Mouse (Mus musculus) B cell, adult 2 months (primary cell): ENCODE results near the gene Dnmt3a.

Experiments
- DNase-seq, 2 experiments: peaks; one replicate each; pipeline ENCODE4 v3.0.0; 2022

Gene Dnmt3a

GRCm38 (mm10) chr12:3805852-3806251, at the start of gene Dnmt3a:
Dnmt3a (plus strand) TSS chr12:3806007.
- DNase-seq: no peak

GRCm38 (mm10) chr12:3756216-3756615, 49.6 kb upstream of the Dnmt3a start:
- DNase-seq: no peak

GRCm38 (mm10) chr12:3758127-3758526, 47.7 kb upstream of the Dnmt3a start:
- DNase-seq: no peak

DNA sequence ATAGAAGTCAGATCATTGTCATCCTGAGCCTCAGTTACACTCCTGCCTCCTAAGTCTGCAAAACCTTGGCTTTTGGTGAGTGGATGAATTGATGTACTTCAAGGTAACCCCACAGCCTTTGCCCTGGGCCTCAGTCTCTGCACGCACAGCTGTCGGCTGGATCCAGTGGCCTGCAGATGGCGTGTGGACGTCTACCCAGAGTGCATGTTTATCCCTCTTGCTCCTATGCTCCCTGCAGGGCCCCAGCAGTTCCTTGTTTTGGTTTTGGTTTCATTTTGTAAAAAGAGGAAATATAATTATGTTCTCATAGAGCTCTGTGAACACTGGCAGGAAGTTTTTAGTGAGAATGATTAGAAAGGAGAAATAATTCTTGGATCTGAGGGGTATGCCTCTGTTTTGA, 46.4 kb upstream of the Dnmt3a start:
- peak; percentile 69 to 74 for DNase-seq

DNA sequence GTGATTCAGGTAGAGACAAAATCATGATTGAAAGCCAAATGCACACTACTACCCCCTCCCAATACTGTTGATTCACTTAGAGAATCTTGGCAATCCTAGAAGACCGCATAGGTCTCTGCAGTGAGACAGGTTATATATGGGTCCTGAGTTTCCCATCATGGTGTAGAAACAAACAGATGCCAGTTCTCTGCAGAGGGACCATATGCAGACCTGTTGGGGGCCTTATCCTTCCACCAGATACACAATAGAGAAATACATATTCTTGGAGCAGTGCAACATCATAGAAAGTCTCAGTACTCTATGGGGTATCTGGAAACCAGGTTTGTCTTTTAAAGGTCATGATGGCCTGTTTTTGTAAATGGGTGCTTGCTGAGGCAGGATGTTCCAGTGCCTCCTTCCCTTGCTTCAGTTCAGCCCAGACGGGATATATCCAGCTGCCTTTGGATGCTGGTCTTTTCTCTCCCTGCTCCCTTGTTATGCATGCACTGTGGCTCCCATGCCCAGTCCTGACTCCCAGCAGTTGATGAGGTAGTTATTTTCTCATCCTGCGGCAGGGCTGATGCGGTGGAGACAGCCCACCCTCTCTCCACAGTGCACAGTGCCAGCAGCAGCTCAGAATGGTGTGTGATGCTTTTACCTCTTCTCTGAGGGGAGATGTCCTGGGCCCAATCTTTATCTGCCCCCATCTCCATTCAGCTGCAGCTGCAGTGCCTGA, 44.8 kb upstream of the Dnmt3a start:
- no peak for DNase-seq

- DNase-seq: no peak
These were observed 44.1 kb upstream of the Dnmt3a start for GRCm38 (mm10) chr12:3761591-3762295.

- no peak for DNase-seq
These were observed 41.5 kb upstream of the Dnmt3a start for GRCm38 (mm10) chr12:3764191-3764804.

- no peak for DNase-seq
These were observed 38.4 kb upstream of the Dnmt3a start for GRCm38 (mm10) chr12:3767360-3767759.

- no peak for DNase-seq
These were observed 37.4 kb upstream of the Dnmt3a start for GRCm38 (mm10) chr12:3768391-3768790.

GRCm38 (mm10) chr12:3770546-3770945, 35.3 kb upstream of the Dnmt3a start:
- DNase-seq: no peak

DNA sequence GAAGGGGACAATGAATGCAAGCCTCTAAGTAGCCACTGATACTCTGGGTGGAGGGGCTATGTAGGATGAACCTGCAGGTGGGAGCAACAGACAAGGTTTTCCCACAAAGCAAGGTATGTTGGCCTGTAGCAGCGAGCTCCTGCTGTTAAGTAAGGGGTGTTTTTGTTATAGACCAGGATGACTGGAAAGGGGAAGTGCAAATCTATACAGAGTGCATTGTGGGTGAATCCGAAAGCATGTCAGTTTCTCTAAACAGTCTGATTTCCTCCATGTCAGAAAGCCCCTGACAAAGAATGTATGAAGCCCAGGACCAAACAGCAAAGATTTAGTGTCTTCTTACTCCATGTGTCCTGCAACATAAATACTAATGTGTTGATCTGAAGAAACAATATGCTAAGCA, 34.7 kb upstream of the Dnmt3a start:
- DNase-seq: peak; percentile 37 to 41

GRCm38 (mm10) chr12:3773643-3774042, 32.2 kb upstream of the Dnmt3a start:
- DNase-seq: no peak

DNA sequence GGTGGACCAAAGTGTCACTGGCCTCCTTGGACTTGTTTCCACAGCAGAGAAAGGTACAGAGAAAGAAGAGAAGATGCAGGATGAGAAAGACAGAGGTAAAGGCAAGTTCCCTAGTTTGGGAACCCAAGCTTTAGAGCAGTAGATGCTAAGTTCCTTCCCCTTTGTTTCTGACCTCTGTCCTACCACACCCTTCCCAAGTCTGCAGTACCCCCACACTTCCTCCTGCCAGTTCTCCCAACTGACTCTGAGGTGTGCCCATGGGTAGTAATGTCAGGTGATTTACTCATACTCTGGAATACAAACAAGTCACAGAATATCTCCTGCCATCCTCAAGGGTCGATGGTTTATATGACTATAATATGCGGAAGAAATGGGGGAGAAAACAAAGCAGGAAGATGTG, 29.8 kb upstream of the Dnmt3a start:
- no peak for DNase-seq

DNA sequence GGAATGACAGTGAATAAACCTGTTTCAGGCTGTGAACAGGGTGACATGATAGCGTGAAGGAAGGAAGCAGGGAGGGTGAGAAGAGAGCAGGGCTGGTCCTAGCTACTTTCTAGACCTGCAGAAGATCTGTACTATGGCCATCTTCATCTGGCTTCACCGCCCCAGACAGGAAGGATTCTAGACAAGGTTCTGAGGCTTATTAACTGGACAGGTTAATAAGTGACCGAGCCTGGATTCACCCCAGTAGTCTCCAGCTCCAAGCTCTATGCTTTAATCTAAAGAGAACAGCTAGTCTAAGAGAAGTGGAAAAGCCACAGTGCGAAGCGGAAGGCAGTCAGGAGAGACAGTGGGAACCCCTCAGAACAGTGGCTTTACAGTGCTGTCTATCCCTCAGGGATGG, 28.1 kb upstream of the Dnmt3a start:
- no peak for DNase-seq

- DNase-seq: no peak
These were observed 27.5 kb upstream of the Dnmt3a start for GRCm38 (mm10) chr12:3778286-3778685.

GRCm38 (mm10) chr12:3779639-3780038, 26.2 kb upstream of the Dnmt3a start:
- DNase-seq: no peak

GRCm38 (mm10) chr12:3780405-3780891, 25.4 kb upstream of the Dnmt3a start:
- DNase-seq: peak; percentile 63 to 64

DNA sequence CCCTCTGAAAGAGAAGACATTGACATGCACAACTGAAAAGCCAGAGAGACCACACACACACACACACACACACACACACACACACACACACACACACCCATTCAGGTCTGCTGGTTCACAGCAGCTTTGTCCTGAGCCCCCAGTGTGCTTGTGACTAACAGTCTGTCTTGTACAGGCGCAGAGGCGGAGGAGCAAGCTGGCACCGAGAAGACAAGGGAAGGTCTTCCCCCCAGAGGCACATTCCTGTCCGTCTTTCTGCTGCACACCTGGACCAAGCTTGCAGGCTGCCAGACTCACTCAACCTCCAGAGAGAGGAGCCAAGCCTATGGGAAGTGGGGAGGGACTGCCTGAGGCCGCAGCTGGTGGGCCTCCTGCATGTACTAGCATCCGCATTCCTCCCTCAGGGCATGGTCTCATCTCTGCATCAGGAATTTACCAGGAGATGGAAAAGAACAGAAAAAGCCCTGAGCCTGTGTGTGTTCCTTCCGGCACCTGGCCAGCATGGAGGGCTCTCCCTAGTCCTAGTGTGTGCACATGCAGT, 24.8 kb upstream of the Dnmt3a start:
- DNase-seq: peak; percentile 28 to 31

GRCm38 (mm10) chr12:3781482-3781881, 24.3 kb upstream of the Dnmt3a start:
- peak; percentile 96 to 97 for DNase-seq

GRCm38 (mm10) chr12:3783196-3783825, 22.5 kb upstream of the Dnmt3a start:
- no peak for DNase-seq

GRCm38 (mm10) chr12:3784258-3784657, 21.5 kb upstream of the Dnmt3a start:
- DNase-seq: no peak

GRCm38 (mm10) chr12:3784729-3785128, 21.1 kb upstream of the Dnmt3a start:
- DNase-seq: no peak

DNA sequence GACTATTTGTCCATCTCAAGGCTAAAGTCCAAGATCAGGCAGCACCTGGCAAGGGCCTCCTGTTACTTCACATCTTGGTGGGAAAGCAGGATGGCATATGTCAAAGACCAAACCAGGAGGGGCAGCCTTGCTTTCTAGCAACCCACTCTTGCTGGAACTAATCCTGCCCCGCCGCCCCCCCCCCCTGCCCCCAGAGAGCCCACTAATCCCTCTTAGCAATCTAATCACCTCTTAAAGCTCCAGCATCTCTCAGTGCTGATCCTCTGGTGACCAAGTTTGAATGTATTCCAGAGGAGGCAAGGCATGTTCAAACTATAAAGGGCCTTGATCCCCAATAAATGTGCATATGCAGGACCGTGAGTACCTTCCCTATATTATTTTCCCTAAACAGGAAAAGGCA, 18.8 kb upstream of the Dnmt3a start:
- no peak for DNase-seq
